Mouse (Mus musculus) bone marrow, adult 2 months (tissue): ENCODE data around the gene Med20. TPM values are rescaled to one million over a fixed set of nuclear protein-coding genes. Genes with fewer than 3 reads are reported as not detected.
"Not testable (repeated sequence)": the region's sequence is repeated elsewhere in the genome, so short reads cannot be mapped to it uniquely, and the experiment has no call there.

Source experiments
- H3K27ac ChIP-seq: fragments of 200-500 bp; 2 replicates; pipeline ENCODE4 v1.5.1; 2012; ENCODE audit warnings: low read depth, mild to moderate bottlenecking, control low read depth, inconsistent platforms, low read length; ENCODE audit not compliant: control insufficient read depth, poor library complexity, insufficient read depth
- H3K4me1 ChIP-seq: fragments of 200-500 bp; 2 replicates; pipeline ENCODE4 v1.6.1; 2011; ENCODE audit warnings: low read length; ENCODE audit not compliant: control insufficient read depth, insufficient read depth
- H3K4me3 ChIP-seq: fragments of 200-500 bp; replicated peaks from 2 replicates; pipeline ENCODE3; 2011; ENCODE audit warnings: mild to moderate bottlenecking, low read depth, low read length, control low read depth; ENCODE audit not compliant: control insufficient read depth
- CTCF ChIP-seq: fragments of 200-500 bp; IDR thresholded peaks from 2 replicates; pipeline ENCODE4 v1.5.1; 2011; ENCODE audit warnings: low read length, control low read depth; ENCODE audit not compliant: control insufficient read depth, insufficient read depth
- POLR2A ChIP-seq: fragments of 200-500 bp; IDR thresholded peaks from 2 replicates; pipeline ENCODE4 v1.6.1; 2011; ENCODE audit warnings: low read depth, mild to moderate bottlenecking, control low read depth, low read length, borderline replicate concordance; ENCODE audit not compliant: control insufficient read depth
- WGBS: fragments of 180-500 bp; shearing (Covaris S2); methylation state at CpG from one replicate; pipeline ENCODE4 v1.1.7; 2018; 5-methylcytosine and 5-hydroxymethylcytosine counted together
- polyA plus RNA-seq: library from polyadenylated mRNA; stranded (reverse); fragments of >200 nt; gene quantifications from 2 replicates; pipeline ENCODE4 v1.2.4, GENCODE M21; 2011; ENCODE audit warnings: low replicate concordance; ENCODE audit not compliant: missing spikeins, insufficient read depth, insufficient read length

Gene Med20
- polyA plus RNA-seq, 1 experiment = 21.2 TPM

- no peak overlapping the region for H3K27ac ChIP-seq
- whole genome bisulfite sequencing = 82% methylated on average over 4 of the region's 4 CpGs
These were observed 37.6 kb downstream of the Med20 start for GRCm38 (mm10) chr17:47648966-47649365.

GRCm38 (mm10) chr17:47651953-47652352, 40.6 kb downstream of the Med20 start:
- TF ChIP-seq POLR2A (no peak), CTCF (no peak)
- H3K27ac ChIP-seq = no peak overlapping the region
- 96% methylated on average over 2 of the region's 2 CpGs for WGBS
- H3K4me1 ChIP-seq = no peaks in the 10 kb centered on the region
- H3K4me3 ChIP-seq = no peak overlapping the region

More at GRCm38 (mm10) chr17:47648966-47649365, 37.6 kb downstream of the Med20 start:
- H3K4me3 ChIP-seq = no peak overlapping the region
- H3K4me1 ChIP-seq = no peaks in the 10 kb centered on the region
- no peak for TF ChIP-seq POLR2A
- TF ChIP-seq CTCF = no peak

GRCm38 (mm10) chr17:47654346-47654745, 43.0 kb downstream of the Med20 start:
- WGBS = 88% methylated on average over 8 of the region's 8 CpGs
- H3K4me1 ChIP-seq = not testable (repeated sequence)

GRCm38 (mm10) chr17:47655697-47656096, 44.3 kb downstream of the Med20 start:
- 74% methylated on average over 5 of the region's 5 CpGs for WGBS
- TF ChIP-seq CTCF (no peak), POLR2A (no peak)
- no peaks in the 10 kb centered on the region for H3K4me1 ChIP-seq
- H3K27ac ChIP-seq = no peak overlapping the region
- H3K4me3 ChIP-seq = no peak overlapping the region

More at GRCm38 (mm10) chr17:47654346-47654745, 43.0 kb downstream of the Med20 start:
- not testable (repeated sequence) for H3K27ac ChIP-seq, H3K4me3 ChIP-seq

- 86% methylated on average over 4 of the region's 4 CpGs for WGBS
- H3K27ac ChIP-seq = no peak overlapping the region
- no peaks in the 10 kb centered on the region for H3K4me1 ChIP-seq
- no peak overlapping the region for H3K4me3 ChIP-seq
- TF ChIP-seq POLR2A = no peak
- no peak for TF ChIP-seq CTCF
These were observed 46.5 kb downstream of the Med20 start for GRCm38 (mm10) chr17:47657901-47658300.

GRCm38 (mm10) chr17:47658741-47659243, 47.4 kb downstream of the Med20 start:
- H3K4me3 ChIP-seq = no peak overlapping the region
- H3K4me1 ChIP-seq = no peaks in the 10 kb centered on the region
- H3K27ac ChIP-seq = no peak overlapping the region
- 33% methylated on average over 3 of the region's 3 CpGs for WGBS
- TF ChIP-seq POLR2A (no peak), CTCF (no peak)

- WGBS = 91% methylated on average over 9 of the region's 9 CpGs
- TF ChIP-seq POLR2A = no peak
- no peak for TF ChIP-seq CTCF
- no peak overlapping the region for H3K4me3 ChIP-seq
- H3K27ac ChIP-seq = no peak overlapping the region
- no peaks in the 10 kb centered on the region for H3K4me1 ChIP-seq
These were observed 51.8 kb downstream of the Med20 start for GRCm38 (mm10) chr17:47663009-47663713.

- WGBS = 73% methylated on average over 7 of the region's 7 CpGs
- H3K4me3 ChIP-seq = no peak overlapping the region
- no peaks in the 10 kb centered on the region for H3K4me1 ChIP-seq
- TF ChIP-seq POLR2A (no peak), CTCF (no peak)
- no peak overlapping the region for H3K27ac ChIP-seq
These were observed 53.1 kb downstream of the Med20 start for GRCm38 (mm10) chr17:47664474-47664873.

GRCm38 (mm10) chr17:47669166-47669565, 57.8 kb downstream of the Med20 start:
- no peak for TF ChIP-seq CTCF
- TF ChIP-seq POLR2A = no peak
- Histone ChIP-seq H3K4me3 (no peak overlapping the region), H3K27ac (no peak overlapping the region), H3K4me1 (peaks cover 1% of the 10 kb centered on the region; the same call in 1 of the 2 replicates)
- 73% methylated on average over 4 of the region's 4 CpGs for WGBS
